15 mouse cellular contexts compared by ENCODE assay signal in genomic region chr6:119313096-119313495, GRCm38 (mm10). TPM values are rescaled to one million over a fixed set of nuclear protein-coding genes. Genes with fewer than 3 reads are reported as not detected.
DNase-seq lines count a peak whose midpoint lies in the region; ATAC-seq and TF ChIP-seq lines count a peak whose summit lies in the region.
"Had no signal": no experiment of that assay in that cellular context is flagged by ENCODE, and none has a peak within 500 bp of the region (broad histone marks: within the 10 kb centered on the region; RNA-seq: fewer than 3 reads in every experiment).

No protein-coding gene starts in this region.

- H3K4me1 ChIP-seq in hindbrain, embryonic 13.5 days (replicated peaks): peaks cover 40% of the 10 kb centered on the region
- H3K4me1 ChIP-seq in hindbrain, embryonic 11.5 days (replicated peaks; ENCODE audit: control insufficient read depth, insufficient read depth, low read length): no peaks in the 10 kb centered on the region
- H3K4me1 ChIP-seq in forebrain, embryonic 16.5 days (replicated peaks; ENCODE audit: control insufficient read depth, insufficient read depth, low read length): peaks cover 20% of the 10 kb centered on the region
- H3K4me1 ChIP-seq in heart, embryonic 11.5 days (ENCODE audit: control insufficient read depth, insufficient read depth, low read length): no peaks in the 10 kb centered on the region
- H3K4me1 ChIP-seq: liver, embryonic 15.5 days had no signal

- 68% methylated on average over 3 of the region's 3 CpGs for WGBS in hindbrain, embryonic 13.5 days
- 74% methylated on average over 3 of the region's 3 CpGs for WGBS in hindbrain, embryonic 11.5 days
- 59% methylated on average over 3 of the region's 3 CpGs for WGBS in forebrain, embryonic 16.5 days
- whole genome bisulfite sequencing in heart, embryonic 11.5 days (ENCODE audit: insufficient replicate concordance): 60% methylated on average over 3 of the region's 3 CpGs

- H3K9me3 ChIP-seq in hindbrain, embryonic 13.5 days: no peaks in the 10 kb centered on the region
- H3K9me3 ChIP-seq in hindbrain, embryonic 11.5 days (ENCODE audit: control insufficient read depth, low read length): no peaks in the 10 kb centered on the region
- no peaks in the 10 kb centered on the region for H3K9me3 ChIP-seq in forebrain, embryonic 16.5 days (ENCODE audit: control insufficient read depth, low read length)
- no peaks in the 10 kb centered on the region for H3K9me3 ChIP-seq in heart, embryonic 11.5 days (replicated peaks; ENCODE audit: control insufficient read depth, low read length)
- H3K9me3 ChIP-seq: limb, embryonic 12.5 days; liver, embryonic 15.5 days had no signal

- no peak overlapping the region for H3K9ac ChIP-seq in hindbrain, embryonic 13.5 days
- H3K9ac ChIP-seq in hindbrain, embryonic 11.5 days (ENCODE audit: low read depth, low read length): no peak overlapping the region
- H3K9ac ChIP-seq in forebrain, embryonic 16.5 days (replicated peaks; ENCODE audit: low read depth, low read length): no peak overlapping the region
- H3K9ac ChIP-seq in heart, embryonic 11.5 days (ENCODE audit: low read depth, low read length): no peak overlapping the region
- H3K9ac ChIP-seq: limb, embryonic 12.5 days; liver, embryonic 15.5 days had no signal

- TF ChIP-seq CTCF in left cerebral cortex, adult 2 months (IDR thresholded peaks at IDR 0.05): no peak
- TF ChIP-seq CTCF in brain, embryonic 14.5 days (IDR thresholded peaks at IDR 0.05; ENCODE audit: borderline replicate concordance, extremely low read depth, insufficient read depth, insufficient read length): no peak

- H3K4me2 ChIP-seq in hindbrain, embryonic 13.5 days: no peak overlapping the region
- no peak overlapping the region for H3K4me2 ChIP-seq in hindbrain, embryonic 11.5 days (replicated peaks; ENCODE audit: low read depth, low read length)
- H3K4me2 ChIP-seq in forebrain, embryonic 16.5 days (ENCODE audit: low read length): no peak overlapping the region
- H3K4me2 ChIP-seq in heart, embryonic 11.5 days: no peak overlapping the region
- H3K4me2 ChIP-seq: limb, embryonic 12.5 days; liver, embryonic 15.5 days had no signal

- H3K36me3 ChIP-seq in hindbrain, embryonic 13.5 days: peaks cover 7% of the 10 kb centered on the region
- no peaks in the 10 kb centered on the region for H3K36me3 ChIP-seq in hindbrain, embryonic 11.5 days (ENCODE audit: control insufficient read depth, insufficient read depth, low read length)
- no peaks in the 10 kb centered on the region for H3K36me3 ChIP-seq in forebrain, embryonic 16.5 days (ENCODE audit: control insufficient read depth, insufficient read depth)
- no peaks in the 10 kb centered on the region for H3K36me3 ChIP-seq in heart, embryonic 11.5 days (ENCODE audit: control insufficient read depth, insufficient read depth, low read length)
- H3K36me3 ChIP-seq: limb, embryonic 12.5 days; liver, embryonic 15.5 days had no signal

- H3K27ac ChIP-seq in hindbrain, embryonic 13.5 days: peak overlapping the region; percentile 72
- no peak overlapping the region for H3K27ac ChIP-seq in hindbrain, embryonic 11.5 days (ENCODE audit: low read depth, low read length)
- H3K27ac ChIP-seq in left cerebral cortex, adult 2 months: peak overlapping the region; percentile 71
- H3K27ac ChIP-seq in forebrain, embryonic 16.5 days (ENCODE audit: low read length): 0 out of 2 replicates have a peak overlapping the region, but pooled peaks have one; percentile 52
- no peak overlapping the region for H3K27ac ChIP-seq in heart, embryonic 11.5 days (ENCODE audit: low read depth, low read length)
- H3K27ac ChIP-seq: limb, embryonic 12.5 days; liver, embryonic 15.5 days had no signal

- no peak overlapping the region for H3K4me3 ChIP-seq in hindbrain, embryonic 13.5 days
- H3K4me3 ChIP-seq in hindbrain, embryonic 11.5 days (ENCODE audit: low read depth, low read length): no peak overlapping the region
- no peak overlapping the region for H3K4me3 ChIP-seq in left cerebral cortex, adult 2 months
- H3K4me3 ChIP-seq in forebrain, embryonic 16.5 days (replicated peaks; ENCODE audit: low read length): no peak overlapping the region
- H3K4me3 ChIP-seq in heart, embryonic 11.5 days (ENCODE audit: low read depth, low read length): no peak overlapping the region
- H3K4me3 ChIP-seq: limb, embryonic 12.5 days; liver, embryonic 15.5 days had no signal

- DNase-seq in hindbrain, embryonic 11.5 days (ENCODE audit: low spot score): no peak
- DNase-seq in left cerebral cortex, adult 2 months (ENCODE audit: extremely low spot score in 1 of 2, low spot score in 2 of 2): no peak
- no peak for DNase-seq in left cerebral cortex, adult 11 months (ENCODE audit: low spot score)
- DNase-seq in brain, embryonic 14.5 days (ENCODE audit: low read depth): peak; percentile 41
- DNase-seq: adrenal gland, postnatal 36 days; heart, adult 18-20 months; lung, postnatal 36 days; right cerebral cortex, postnatal 4 days had no signal

- no peak for TF ChIP-seq POLR2A in brain, embryonic 14.5 days (IDR thresholded peaks at IDR 0.05; ENCODE audit: borderline replicate concordance, extremely low read depth, insufficient read depth, insufficient read length, poor library complexity, severe bottlenecking)

- H3K27me3 ChIP-seq in hindbrain, embryonic 13.5 days: no peaks in the 10 kb centered on the region
- no peaks in the 10 kb centered on the region for H3K27me3 ChIP-seq in hindbrain, embryonic 11.5 days (ENCODE audit: control insufficient read depth, insufficient read depth, low read length)
- H3K27me3 ChIP-seq in forebrain, embryonic 16.5 days (replicated peaks; ENCODE audit: control insufficient read depth, insufficient read depth, low read length): no peaks in the 10 kb centered on the region
- 0 out of 2 replicates have a peak, but pooled peaks cover 6% of the 10 kb centered on the region for H3K27me3 ChIP-seq in heart, embryonic 11.5 days (ENCODE audit: control insufficient read depth, insufficient read depth, low read length)
- H3K27me3 ChIP-seq: liver, embryonic 15.5 days had no signal

- no peak for ATAC-seq in hindbrain, embryonic 13.5 days (ENCODE audit: low FRiP score)
- no peak for ATAC-seq in hindbrain, embryonic 11.5 days (ENCODE audit: low FRiP score)
- ATAC-seq in forebrain, embryonic 16.5 days: no peak
- no peak for ATAC-seq in heart, embryonic 11.5 days (replicated peaks; ENCODE audit: insufficient number of reproducible peaks, low FRiP score, low TSS enrichment)
- ATAC-seq: CD4-positive, CD25-positive, alpha-beta regulatory T cell, adult 4 months; intestine, postnatal 0 days had no signal

- intact Hi-C loops in left cerebral cortex, adult 2 months (cut with DNase I): no loop called here

RNA-seq across cellular contexts. Expression of gene Lrtm2, which starts 17.5 kb away (rescaled TPM):
- 5.0 and 5.1 TPM in 2 replicates for polyA plus RNA-seq in hindbrain, embryonic 13.5 days (2015; fragmentation: Nextera tagmentation; extraction: Ambion mirVana)
- polyA plus RNA-seq in hindbrain, embryonic 11.5 days (2014; fragmentation: Nextera tagmentation; extraction: Ambion mirVana): 0.14 TPM in 1 of 2 replicates, not detected in the other
- 10 to 100 TPM; 60.5 to 63.9 TPM for total RNA-seq in left cerebral cortex, adult 2 months (2021)
- polyA plus RNA-seq in brain, embryonic 14.5 days (2012; rRNA removed): 9.6 and 12.9 TPM in 2 replicates
- polyA plus RNA-seq in forebrain, embryonic 16.5 days (2015; fragmentation: Nextera tagmentation; extraction: Ambion mirVana): 4.5 and 7.9 TPM in 2 replicates
- polyA plus RNA-seq in heart, embryonic 11.5 days (2014; fragmentation: Nextera tagmentation; extraction: Ambion mirVana): 0.20 TPM in 1 of 2 replicates, not detected in the other
- polyA plus RNA-seq: limb, embryonic 12.5 days had no signal

Comparison
In these comparisons a context has a peak if more than half of its experiments do, and no peak if none do; other contexts are left out.
1. H3K27ac ChIP-seq: peak in hindbrain, embryonic 13.5 days (single experiment), left cerebral cortex, adult 2 months (single experiment) and forebrain, embryonic 16.5 days (single experiment); none in hindbrain, embryonic 11.5 days (single experiment) and heart, embryonic 11.5 days (single experiment).